Mouse (Mus musculus) kidney, adult 9 months (tissue): Measurements from ENCODE around the gene Emx1.

Source experiments
- DNase-seq: peaks from one replicate; pipeline ENCODE4 v3.0.0; 2022

Emx1 gene

DNA sequence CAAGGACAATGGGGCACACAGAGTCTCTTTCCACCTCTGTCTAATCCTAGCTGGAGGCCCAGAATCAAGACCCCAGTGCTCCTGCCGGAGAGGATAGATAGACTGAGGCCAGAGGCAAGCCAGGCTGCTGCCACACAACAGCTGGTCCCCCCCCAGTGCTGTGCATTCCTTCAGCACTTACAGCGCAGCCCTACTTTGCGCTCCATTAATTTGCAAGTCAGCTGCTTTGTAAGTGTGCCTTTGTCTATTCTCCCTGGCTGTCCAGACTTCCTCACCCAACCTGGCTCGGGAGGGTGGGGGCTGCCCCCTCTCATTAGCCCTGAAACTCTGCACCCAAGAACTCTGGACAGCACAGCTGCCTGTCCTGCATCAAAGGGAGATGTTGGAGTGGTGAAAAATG is 44.8 kb downstream of the Emx1 start:
- DNase-seq, result no peak

DNA sequence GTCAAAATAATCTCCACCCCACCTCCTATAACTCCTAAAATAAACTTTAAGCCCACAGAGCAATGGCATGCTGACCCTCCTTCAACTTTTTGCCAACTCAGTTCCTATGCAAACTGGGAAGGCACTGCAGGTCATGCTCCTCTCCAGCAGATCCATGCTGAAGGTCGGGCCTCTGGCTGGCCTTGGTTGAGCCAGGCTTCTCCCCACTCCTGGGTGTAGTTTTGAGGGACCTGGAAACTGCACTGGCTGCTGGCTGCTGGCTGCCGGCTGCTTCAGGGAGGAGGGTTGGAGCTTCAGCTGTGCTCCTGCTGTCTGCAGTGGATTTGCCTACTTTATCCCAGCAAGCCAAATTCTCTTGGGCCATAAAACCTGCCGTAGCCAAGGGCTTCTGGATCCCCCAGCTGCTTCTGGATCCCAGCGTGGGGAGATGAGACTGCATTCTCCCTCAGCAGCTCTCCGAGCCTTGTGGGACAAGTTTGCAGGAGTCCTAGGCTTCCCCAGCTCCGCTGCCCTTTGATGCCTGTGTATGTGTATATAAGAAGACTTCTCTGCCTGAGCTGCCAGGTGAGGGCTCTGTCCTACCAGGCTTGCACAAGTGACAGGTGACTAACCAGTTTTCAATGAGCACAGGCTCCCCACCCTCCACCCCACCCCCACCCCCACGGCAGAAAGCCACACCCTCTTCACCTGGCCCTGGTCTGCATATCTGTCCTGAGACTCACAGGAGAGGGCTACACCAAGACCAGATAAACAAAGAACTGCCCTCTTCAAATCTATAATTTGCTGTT is 45.8 kb downstream of the Emx1 start:
- no peak for DNase-seq

DNA sequence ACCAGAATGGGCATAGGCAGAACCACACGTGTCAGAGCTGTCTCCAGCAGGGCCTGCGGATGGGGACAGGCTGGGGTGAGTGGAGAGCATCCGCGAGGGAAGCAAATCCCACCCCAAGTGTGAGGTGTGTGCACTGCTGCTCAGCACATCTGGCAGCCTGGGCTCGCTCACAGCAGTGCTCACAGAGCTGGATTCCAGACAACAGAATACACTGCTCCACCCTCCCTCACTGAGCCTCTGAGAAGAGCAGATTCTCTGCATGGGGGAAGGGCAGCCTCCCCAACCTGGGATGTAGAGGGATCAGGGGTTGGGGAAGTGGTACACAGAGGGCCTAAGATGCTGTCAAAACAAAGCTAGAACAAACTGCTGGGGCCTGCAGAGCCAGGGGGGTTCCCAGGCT is 47.6 kb downstream of the Emx1 start:
- DNase-seq, result no peak

GRCm38 (mm10) chr6:85237001-85237400 is 49.8 kb downstream of the Emx1 start:
- peak; percentile 36 for DNase-seq

DNA sequence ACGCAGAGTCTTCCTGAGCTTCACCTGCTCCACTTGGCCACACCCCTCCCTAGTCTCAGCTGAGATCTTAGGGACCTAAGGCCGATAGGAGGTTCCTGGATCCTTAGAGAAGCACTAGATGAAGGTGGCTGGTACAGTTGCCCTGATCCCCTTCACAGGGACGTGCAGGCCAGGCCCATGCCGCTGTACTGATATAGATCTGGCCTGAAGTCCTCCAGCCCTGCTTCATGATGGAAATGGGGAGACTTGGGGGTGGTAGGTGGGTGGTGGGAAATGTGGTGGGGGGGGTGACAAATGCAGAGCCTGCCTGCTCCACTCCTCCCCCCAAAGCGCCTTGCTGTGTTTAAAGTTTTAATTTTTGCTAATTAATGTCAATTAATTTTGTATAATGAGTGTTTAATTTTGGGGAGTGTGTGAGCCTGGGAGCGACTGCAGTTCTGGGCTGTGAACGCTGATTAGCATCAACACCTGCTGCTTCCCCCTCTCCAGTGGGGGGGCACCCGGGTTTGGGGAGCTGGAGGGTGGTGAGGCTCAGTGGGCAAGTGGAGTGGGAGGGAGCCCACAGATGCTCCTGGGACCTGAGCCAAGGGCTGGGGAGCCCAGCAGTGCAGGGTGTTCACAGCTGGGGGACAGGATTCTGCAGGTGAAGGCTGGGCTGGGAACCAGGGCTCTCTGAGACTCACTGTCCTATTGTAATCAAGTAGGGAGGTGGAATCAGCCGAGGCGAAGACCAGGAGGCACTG is 50.5 kb downstream of the Emx1 start:
- no peak for DNase-seq

- DNase-seq, result peak; percentile 89
Measured at GRCm38 (mm10) chr6:85239044-85239489, 51.8 kb downstream of the Emx1 start.

DNA sequence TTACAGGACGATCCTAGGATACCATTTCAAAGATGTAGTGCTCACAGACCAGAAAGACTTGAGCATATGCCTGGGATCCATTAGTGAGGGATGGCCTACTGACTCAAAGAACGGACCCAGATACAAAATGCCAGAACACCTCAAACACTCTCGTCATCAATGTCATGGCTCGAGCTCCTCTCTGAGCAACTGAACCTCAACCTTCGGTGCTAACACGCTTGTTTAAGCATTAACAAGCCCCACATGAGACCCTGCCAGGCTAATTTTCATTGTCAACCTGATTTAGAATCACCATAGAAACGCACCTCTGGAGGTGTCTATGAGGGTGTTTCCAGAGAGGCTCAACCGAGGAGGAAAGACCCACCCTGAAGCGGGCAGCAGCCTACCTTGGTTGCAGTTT is 62.6 kb downstream of the Emx1 start:
- peak; percentile 64 for DNase-seq

DNA sequence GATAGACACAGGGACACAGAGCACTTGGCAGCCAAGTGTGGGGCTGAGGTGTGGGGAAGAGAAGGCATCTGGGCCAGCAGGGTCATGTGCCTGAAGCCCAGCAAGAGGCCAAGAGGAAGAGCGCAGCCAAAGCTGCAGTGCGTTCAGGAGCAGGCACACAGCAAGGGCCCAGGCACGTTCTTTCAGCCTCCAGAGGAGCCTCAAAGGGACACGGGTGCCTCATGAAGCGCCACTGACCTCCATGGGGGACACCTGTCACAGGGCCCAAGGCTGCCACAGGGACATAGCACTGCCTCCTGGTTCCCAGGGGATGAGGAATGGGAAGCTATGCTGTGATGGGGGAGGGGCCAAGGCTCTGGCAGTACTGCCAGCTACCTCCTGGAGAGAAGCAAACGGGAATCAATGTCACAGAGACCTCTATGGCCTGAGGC is 63.6 kb downstream of the Emx1 start:
- peak; percentile 86 for DNase-seq

DNA sequence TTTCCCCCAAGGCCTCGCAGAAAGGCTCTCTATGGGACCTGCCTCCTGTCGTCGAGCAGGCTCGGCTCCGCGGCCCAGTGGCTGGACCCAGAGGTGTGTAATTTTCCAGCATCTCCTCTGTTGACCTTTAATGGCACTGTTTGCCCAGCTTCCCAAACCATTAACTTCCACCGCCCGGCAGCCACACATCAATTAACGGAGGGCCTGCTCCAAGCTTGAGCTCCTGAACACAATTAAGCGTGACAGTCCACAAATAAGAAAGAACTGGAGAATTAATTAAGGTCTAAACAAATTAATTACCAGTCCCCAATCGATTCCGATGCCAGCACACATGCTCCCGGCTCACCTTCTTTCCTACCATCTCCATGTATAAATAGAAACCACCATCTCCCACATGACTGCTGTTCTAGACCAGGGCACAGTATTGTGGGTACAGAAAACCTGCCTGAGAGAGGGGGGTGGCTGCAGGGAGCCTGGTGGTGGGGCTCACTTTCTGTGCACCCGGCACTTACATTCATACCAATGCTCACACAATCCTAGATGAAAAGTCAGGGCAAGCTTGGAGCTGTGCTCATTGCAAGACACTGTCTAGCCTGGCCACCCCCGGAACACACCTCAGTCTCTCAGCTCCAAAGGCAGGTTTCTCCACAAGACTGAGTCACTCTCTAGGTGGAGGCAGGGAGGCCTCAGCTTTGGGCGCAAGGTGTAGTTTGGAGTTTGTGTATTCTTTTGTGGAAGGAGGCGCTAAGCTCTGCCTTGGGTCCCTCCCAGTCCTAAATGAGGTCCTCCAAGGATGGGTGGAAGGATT is 65.2 kb downstream of the Emx1 start:
- peak; percentile 90 for DNase-seq

- DNase-seq, result peak; percentile 36
Measured at GRCm38 (mm10) chr6:85253275-85253674, 66.0 kb downstream of the Emx1 start.
